Mouse (Mus musculus) CD4-positive, CD25-positive, alpha-beta regulatory T cell, adult 2 months (primary cell): Measurements from ENCODE around the gene Mmp9.

ENCODE experiments used
- DNase-seq: peaks from one replicate; pipeline ENCODE4 v3.0.0-alpha.2; 2012; ENCODE audit warnings: low read depth, low spot score

The Mmp9 gene

DNA sequence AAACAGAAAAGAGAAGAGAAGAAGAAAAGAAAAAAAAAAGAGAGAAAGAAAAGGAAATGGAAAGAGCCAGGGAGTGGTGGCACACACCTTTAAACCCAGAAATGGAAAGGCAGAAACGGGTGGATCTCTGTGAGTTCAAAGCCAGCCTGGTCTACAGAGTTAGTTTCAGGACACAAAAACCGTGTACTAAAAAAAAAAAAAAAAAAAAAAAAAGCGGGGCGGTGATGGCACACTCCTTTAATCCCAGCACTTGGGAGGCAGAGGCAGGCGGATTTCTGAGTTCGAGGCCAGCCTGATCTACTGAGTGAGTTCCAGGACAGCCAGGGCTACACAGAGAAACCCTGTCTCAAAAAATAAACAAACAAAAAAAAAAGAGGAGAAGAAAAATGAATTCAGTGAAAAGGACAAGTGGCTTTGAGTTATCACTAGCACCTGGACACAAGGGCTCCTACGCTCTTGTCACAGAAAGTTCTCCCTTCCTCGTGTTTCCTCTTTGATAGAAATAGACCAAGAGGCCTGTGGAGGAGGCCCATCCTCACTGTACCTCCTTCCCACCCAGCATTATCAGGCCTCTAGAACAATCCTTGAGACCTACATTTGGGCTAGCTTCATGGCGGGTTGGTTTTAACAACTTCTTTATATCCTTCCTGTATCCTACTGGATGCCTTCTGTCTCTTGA, 27.7 kb upstream of the Mmp9 start:
- DNase-seq = no peak

DNA sequence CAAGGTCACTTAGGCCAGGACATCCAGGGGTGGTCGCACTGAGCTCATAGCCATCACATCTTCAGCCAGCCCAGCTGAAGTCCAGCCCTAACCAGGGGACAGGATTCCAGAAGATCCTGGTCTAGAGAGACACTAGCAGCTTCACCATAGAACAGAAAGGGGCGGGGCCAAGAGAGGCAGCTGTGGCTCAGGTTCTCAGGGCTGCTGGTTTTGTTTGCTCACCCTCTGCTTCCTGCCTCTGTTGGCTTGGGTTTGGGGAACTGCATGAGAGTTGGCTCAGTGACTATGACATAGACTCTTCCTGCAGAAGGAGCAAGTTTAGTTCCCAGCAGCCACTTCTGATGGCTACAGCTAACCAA, 27.2 kb upstream of the Mmp9 start:
- peak; percentile 87 for DNase-seq

DNA sequence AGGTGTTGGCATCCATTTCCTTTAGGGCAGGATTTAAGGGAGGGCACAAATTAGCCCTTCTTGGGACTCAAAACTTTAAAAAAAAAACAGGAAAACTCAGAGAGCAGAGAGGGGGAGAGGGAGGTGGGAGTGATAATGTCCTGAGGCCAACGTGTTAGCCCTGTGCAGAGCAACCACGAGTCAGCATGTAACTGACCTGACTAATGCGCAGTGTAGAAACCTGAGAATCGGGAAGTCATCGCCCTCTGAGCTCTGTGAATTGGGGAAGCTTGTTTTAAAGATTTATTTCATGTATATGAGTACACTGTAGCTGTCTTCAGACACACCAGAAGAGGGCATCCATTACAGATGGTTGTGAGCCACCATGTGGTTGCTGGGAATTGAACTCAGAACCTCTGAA, 23.8 kb upstream of the Mmp9 start:
- DNase-seq = no peak

DNA sequence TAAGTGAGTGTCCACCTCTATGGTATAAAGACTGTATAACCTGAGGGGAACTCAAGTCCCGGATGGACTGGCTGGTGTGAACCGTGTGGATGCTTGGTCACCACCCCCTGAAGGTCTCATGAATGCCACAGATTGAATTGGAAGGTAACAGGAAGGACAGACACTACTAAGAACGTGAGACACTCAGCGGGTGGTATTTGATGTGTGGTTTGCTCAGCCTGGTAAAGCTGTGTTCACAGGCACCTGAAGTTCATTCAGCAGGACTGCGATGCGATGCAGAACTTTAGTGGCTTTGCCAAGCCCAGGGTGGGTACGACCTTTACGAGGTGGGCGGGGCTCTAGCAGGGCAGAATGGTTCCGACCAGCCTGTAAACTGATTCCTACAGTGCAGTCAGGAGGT, 23.2 kb upstream of the Mmp9 start:
- peak; percentile 46 for DNase-seq

DNA sequence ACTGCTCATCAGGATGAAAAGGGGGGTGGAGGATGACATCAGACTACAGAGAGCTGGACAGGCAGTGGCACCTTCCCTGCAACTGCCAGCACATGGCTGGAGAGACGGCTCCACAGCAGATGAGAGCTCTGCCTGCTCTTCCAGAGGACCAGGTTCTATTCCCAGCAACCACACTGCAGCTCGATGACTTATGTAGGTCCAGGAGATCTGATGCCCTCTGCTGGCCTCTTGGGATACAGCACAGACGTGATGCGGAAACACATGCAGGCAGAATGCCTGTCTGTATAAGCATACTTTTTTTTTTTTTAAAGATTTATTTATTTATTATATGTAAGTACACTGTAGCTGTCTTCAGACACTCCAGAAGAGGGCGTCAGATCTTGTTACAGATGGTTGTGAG, 22.3 kb upstream of the Mmp9 start:
- peak; percentile 81 for DNase-seq

DNA sequence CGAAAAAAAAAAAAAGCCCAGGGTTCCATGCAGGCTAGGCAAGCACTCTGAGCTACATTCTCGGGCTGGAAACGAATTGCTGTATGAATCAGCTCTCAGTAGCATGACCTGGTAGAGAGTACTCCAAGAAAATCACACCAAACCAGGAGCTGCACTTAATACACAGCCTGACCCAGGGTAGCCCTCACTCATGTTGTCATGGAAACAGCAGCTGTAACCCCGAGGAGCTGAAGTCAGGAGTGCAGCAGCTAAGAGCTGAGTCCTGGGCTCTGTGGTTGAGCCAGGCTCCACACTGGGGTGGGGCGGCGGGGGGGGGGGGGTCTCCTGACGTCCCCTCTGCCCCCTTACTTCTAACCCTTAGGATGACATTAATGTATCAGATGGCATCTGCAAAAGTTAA, 18.6 kb upstream of the Mmp9 start:
- no peak for DNase-seq

DNA sequence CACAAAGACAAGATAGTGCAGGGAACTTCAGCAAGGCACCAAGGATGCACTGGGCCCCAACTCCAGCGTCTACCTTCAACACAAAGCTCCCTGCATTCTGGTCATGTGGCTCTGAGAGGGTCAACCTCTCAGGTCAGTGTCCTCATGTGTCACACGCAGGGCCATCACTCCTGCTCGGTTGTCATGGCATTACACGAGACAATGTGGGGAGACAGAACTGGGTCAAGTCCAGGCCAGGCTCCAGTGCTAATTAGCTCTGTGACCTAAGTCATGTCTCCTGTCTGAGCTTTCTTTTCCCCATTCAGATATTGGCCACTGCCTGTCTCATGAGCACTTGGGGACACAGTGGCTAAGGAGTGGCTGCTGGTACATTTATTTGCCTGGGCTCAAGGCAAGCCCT, 17.3 kb upstream of the Mmp9 start:
- DNase-seq = no peak

DNA sequence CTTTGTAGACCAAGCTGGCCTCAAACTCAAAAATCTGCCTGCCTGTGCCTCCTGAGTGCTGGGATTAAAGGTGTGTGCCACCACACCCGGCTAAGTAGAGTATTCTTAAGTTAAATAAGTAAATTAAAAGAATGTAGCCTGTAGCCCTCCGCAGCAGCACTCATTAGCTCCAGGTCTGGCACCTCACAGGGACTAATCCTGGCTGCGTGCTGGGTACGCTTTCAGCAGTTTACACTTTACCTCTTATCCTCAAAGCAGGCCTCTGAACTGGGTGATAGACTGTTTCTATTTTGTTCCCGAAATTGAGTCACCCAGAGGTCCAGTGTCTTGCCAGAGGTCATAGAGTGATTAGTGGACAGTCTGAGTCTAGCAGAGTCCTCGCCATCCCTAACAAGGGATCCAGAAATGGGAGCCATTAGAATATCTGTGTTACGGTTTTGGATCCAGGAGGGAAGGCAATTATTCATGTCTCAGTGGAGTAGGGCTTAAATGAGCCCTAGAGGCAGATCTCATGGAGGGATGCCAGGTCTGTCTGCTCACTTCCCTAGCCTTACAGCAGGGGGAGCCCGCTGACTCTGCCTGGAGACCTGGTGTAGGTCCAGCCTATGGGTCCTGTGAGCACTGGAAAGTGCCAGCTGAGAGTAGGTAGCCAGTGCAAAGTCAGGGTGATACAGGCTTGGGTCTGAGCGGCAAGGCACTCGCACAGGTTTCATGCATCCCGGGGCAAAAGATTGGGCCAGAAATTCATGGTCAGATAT, 16.3 kb upstream of the Mmp9 start:
- peak; percentile 89 for DNase-seq

DNA sequence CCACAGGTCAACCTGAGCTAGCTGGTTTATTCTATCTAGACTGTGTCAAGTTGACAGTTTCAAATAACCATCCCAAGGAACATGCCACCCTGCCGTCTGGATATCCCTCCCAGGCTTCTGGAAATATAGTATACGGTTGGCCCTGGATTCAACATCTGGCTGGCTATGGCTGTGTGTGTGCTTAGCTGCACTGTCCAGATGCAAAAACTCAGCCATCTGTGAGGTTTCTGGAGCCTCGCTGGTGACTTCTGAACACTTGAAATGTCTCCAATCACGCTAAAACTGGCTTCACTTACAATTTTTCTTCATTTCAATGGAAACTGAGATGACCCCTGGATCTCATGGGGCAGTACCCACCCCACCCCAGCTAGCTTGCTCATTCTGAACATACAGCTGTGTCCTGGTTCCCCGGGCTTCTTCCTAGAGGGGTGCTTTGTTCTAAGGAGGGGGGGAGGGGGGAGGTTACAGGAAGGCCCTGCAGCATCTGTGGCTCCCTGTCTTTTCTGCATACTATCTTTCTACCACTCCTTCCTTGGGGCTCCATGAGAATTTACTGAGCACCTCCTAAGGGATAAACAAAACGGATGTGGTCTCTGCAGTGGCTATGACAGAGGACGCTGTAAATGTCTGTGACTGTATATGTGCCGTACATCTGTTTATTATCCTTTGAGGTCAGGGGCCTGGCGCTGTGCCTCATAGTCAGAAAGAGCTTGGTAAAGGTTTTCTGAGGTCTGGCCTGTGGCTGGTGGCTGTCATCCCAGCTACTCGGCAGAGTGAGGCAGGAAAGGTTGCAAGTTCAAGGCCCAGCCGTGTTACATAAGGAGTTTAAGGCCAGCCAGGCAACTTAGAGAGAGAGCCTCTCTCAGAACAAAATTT, 9.6 kb upstream of the Mmp9 start:
- DNase-seq = no peak

DNA sequence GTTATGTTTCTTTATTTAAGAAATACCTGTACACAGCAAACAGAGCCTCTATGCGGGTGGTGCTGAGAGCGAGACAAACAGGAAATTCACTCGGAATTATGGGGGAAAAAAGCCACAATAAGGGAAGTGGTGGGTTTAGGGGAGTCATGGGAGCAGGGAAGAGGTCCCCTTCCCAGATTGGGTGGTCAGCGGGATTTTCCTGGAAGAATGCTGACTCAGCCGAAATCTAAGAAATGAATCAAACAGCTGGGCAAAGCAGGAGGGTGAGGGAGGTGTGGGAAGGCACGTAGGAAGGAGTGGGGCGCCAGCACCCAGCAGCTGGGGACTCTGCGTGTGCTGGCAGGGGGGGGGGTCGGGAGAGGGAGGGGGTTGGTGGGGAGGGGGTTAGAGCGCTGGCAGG, 7.0 kb upstream of the Mmp9 start:
- DNase-seq = no peak

DNA sequence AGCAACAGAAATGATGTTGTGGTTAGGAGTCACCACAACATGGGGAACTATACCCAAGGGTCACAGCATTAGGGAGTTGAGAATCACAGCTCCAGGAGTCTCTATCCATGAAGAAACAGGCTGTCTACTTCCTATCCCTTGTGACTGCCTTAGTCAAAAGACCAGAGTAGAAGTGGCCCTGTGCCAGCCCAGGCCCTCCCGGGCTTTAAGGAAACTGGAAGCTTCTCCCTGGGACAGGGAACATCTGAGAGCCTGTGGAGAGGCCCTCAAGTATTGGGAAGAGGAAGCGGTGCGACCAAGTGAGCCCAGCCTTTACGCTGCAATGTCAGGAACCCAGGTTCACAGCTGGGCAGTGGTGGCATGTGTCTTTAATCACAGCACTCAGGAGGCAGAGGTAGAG, 4.6 kb upstream of the Mmp9 start:
- DNase-seq = no peak

DNA sequence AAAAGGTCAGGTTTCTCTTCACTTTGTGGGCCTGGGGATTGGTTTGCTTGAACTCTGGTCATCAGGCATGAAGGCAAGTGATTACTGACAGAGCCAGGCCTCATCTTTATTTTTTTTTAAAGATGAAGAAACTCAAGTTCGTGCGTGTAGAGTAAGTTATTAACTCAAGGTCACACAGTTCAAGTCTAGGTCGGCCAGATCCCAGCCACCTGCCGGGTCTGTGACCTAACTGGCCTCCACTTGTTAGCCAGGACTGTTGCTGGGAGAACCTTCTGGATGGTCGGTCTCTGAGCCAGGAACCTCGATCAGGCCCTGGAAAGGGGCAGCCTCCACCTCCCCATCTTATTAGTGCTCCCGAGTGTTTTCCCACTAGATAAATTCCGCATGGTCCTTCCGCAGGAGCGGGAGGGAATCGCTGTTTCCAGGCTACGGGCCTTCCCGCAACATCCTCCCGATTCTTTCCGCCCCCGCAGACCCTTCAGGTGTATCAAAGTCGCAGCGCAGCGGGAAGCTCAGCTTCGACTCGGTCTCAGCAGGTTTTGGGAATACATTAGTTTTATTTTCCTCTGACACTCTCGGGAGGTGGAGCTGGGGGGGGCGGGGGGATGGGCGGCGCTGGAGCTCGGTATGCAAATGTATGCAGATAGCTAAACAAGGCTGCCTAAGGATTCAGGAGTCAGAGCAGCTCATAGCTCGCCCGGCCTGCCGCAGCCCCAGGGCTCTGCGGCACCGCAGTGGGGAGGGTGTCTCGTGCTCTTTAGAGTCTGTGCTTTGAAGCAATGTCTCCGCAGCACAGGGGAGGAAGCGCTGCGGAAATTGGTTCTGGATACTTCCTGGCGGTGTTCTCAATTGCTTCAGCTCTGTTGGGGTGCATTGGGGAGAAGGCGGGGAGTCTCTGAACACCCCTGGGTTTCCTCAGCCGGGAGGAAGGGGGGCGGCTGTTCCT, 2.2 kb upstream of the Mmp9 start:
- DNase-seq = peak; percentile 84

DNA sequence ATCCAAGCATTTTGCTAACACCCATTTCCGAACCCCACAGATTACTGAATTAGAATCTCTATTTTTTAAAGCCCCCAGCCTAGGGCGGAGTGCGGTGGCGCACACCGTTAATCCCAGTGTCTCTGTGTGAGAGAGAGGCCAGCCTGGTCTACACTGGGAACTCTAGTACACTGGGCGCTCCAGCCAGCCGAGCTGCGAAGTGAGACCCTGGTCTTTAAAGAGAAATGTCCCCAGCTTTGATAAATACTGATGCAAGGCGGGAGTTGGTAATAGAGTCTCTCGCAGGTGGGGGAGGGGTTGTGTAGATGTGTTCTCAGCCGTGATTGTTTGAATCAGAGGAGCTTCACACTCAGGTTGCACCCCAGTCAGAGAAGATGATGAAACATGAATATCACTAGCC, 1.5 kb upstream of the Mmp9 start:
- DNase-seq = peak; percentile 44

DNA sequence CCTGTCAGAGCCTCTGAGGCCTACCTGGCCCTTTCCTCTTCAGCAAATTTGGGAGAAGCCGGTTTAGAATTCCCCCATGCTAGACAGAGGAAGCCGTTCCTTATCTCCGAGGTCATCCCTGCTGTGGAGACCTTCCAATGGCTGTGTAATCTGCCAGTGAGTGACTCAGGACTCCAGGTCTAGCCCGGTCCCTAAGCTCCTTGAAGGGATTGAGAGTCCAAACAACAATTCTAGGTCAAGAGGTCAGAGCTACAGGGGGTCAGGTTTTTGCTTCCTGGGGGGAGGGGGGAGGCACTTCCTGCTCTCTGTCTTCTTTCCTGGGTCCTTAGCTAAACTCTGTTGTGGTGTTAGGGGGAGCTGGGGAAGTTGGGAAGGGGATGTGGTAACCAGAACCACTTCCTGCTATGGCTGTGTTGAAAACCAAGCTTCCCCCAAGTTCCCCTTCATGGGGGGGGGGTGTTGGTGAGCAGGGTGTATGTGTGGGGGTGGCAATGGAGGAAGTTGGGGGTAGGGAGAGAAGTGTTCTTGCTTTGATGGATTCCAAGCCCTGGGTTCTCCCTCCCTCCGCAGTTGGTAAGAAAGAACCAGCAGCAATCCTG, 2.2 kb downstream of the Mmp9 start:
- DNase-seq = peak; percentile 77

DNA sequence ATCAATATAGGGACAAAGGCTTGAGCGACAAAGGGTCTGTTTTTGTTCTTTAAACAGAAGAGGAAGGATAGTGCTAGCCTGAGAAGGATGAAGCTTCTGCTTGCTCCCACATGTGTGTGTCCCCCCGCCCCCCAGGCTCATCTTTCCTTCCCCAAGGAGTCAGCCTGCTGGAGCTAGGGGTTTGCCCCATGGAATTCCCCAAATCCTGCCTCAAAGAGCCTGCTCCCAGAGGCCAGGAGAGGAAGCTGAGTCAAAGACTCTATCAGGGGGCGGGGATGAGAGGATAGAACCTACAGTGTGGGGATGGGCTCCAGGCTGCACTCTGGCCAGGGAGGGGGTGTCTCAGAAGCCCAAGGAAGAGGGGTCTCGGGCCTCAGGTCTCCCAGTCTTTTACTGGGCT, 6.9 kb downstream of the Mmp9 start:
- DNase-seq = no peak

DNA sequence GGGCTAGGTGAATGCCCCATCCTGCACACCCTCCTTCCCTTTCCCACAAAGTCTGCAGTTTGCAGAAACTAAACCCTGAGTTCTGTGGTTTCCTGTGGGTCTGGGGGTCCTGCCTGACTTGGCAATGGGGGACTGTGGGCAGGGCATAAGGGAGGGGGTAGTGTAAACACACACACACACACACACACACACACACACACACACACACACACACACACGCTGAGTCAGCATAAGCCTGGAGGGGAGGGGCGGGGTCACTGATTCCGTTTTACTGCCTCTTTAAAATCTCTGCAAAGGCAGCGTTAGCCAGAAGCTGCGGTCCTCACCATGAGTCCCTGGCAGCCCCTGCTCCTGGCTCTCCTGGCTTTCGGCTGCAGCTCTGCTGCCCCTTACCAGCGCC, 7.3 kb downstream of the Mmp9 start:
- peak; percentile 50 for DNase-seq

DNA sequence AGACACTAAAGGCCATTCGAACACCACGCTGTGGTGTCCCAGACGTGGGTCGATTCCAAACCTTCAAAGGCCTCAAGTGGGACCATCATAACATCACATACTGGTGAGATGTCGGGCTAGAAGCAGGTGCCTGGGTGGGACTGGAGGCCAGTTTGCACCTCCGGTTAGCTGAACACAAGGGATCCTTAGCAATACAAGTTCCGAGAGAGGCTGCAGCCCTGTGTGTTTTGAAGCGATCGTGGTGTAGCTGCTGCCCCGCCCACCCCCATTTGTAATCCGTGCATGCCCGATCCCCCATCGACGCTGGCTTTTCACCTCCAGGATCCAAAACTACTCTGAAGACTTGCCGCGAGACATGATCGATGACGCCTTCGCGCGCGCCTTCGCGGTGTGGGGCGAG, 8.4 kb downstream of the Mmp9 start:
- peak; percentile 52 for DNase-seq

DNA sequence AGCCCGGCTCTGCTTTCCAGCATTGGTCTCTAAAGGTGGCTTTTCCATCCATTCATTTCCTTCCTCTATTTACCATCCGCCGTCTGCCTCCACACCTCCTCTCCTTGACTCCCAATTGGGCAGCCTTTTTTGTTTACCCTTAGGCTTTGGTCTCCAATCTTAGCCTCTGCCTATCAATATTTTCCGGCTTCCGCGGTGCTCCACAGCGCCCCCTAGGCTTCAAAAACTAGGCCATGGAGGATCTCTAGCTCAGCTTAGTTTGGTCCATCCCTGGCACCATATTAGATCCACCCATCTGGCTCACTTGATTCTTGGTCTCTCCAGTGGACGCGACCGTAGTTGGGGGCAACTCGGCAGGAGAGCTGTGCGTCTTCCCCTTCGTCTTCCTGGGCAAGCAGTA, 9.9 kb downstream of the Mmp9 start:
- peak; percentile 75 for DNase-seq

DNA sequence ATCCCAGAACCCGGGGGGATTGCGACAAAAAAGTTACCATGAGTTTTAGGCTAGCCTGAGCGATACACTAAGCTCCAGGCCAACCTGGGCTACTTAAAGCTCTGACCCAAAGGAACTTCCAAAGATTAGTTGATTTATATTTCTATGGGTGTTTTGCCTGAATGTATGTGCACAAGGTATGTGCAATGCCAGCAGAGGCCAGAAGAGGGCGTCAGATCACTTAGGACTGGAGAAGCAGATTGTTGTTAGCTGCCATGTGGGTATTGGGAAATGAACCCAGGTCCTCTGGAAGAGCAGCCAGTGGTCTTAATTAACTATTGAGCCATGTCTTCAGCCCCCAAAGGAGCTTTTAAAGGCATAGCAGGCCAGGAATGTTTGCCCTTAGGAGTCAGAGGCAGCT, 11.2 kb downstream of the Mmp9 start:
- peak; percentile 59 for DNase-seq

DNA sequence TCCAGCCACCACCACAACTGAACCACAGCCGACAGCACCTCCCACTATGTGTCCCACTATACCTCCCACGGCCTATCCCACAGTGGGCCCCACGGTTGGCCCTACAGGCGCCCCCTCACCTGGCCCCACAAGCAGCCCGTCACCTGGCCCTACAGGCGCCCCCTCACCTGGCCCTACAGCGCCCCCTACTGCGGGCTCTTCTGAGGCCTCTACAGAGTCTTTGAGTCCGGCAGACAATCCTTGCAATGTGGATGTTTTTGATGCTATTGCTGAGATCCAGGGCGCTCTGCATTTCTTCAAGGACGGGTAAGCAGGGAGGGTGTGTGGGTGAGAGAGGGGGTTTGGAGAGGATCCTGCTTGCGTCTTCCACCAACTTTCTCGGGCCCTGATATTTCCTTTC, 11.9 kb downstream of the Mmp9 start:
- DNase-seq = peak; percentile 74

DNA sequence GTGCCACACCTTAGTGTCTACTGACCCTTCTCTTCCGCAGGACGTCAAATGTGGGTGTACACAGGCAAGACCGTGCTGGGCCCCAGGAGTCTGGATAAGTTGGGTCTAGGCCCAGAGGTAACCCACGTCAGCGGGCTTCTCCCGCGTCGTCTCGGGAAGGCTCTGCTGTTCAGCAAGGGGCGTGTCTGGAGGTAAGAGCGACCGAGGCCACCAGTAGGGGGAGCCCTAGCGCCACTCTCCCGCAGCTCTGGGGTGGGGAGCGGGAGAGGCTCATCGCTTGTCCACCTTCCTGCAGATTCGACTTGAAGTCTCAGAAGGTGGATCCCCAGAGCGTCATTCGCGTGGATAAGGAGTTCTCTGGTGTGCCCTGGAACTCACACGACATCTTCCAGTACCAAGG, 12.6 kb downstream of the Mmp9 start:
- peak; percentile 92 for DNase-seq
